Mouse (Mus musculus) G1E (cell line): Measurements from ENCODE around the gene Rpl36al. TPM values are rescaled to one million over a fixed set of nuclear protein-coding genes. Genes with fewer than 3 reads are reported as not detected.

Source experiments
- ATAC-seq: 2 replicates; pipeline ENCODE4 v1.8.0; 2016; ENCODE audit warnings: mild to moderate bottlenecking; ENCODE audit not compliant: insufficient number of reproducible peaks, poor library complexity, low FRiP score, severe bottlenecking; ENCODE audit errors: extremely low read depth
- DNase-seq: peaks from one replicate; pipeline ENCODE4 v3.0.0; 2012; ENCODE audit warnings: low spot score
- H3K27me3 ChIP-seq: 2 replicates; pipeline ENCODE4 v1.6.1; 2012; ENCODE audit warnings: mild to moderate bottlenecking, low read length, inconsistent platforms; ENCODE audit not compliant: insufficient read depth
- H3K36me3 ChIP-seq: replicated peaks from 2 replicates; pipeline ENCODE3; 2012; ENCODE audit warnings: mild to moderate bottlenecking, inconsistent platforms
- H3K4me1 ChIP-seq: 2 replicates; pipeline ENCODE4 v1.6.1; 2012; ENCODE audit warnings: low read depth, low read length, inconsistent platforms, mixed read lengths; ENCODE audit not compliant: insufficient read depth
- H3K4me3 ChIP-seq: 2 replicates; pipeline ENCODE4 v1.5.1; 2012; ENCODE audit warnings: low read depth, mild to moderate bottlenecking, inconsistent platforms, low read length, moderate library complexity, mixed read lengths
- H3K9me3 ChIP-seq: replicated peaks from 2 replicates; pipeline ENCODE4 v1.6.1; 2012; ENCODE audit warnings: inconsistent platforms
- CTCF ChIP-seq: IDR thresholded peaks from 2 replicates; pipeline ENCODE4 v1.5.1; 2012; ENCODE audit warnings: low read depth, low read length, inconsistent platforms, mixed read lengths
- GATA1 ChIP-seq: IDR thresholded peaks from 2 replicates; pipeline ENCODE4 v1.6.1; 2012; ENCODE audit warnings: borderline replicate concordance, low read length, inconsistent platforms, mixed read lengths
- GATA2 ChIP-seq: IDR thresholded peaks from 2 replicates; pipeline ENCODE4 v1.6.1; 2012; ENCODE audit warnings: low read depth, low read length, inconsistent platforms, borderline replicate concordance
- POLR2AphosphoS5 ChIP-seq: IDR thresholded peaks from 2 replicates; pipeline ENCODE4 v1.6.1; 2012; ENCODE audit warnings: low read depth, low read length, inconsistent platforms; ENCODE audit not compliant: insufficient replicate concordance
- TAL1 ChIP-seq: conservative IDR thresholded peaks from 2 replicates; pipeline ENCODE4 v1.6.1; 2012; ENCODE audit warnings: low read depth, low read length, inconsistent platforms, mixed read lengths
- polyA plus RNA-seq: library from polyadenylated mRNA; stranded (reverse); fragments of >175 nt; gene quantifications from 2 replicates; pipeline ENCODE4 v1.2.3, GENCODE M21; 2012
- total RNA-seq, 2 experiments: library from RNA; stranded (forward) in 1 of 2; stranded (reverse) in 1 of 2; fragments of 200-1000 nt in 1 of 2; fragments of >200 nt in 1 of 2; fragmentation: Nextera tagmentation in 1 of 2; gene quantifications; 2 replicates each; pipeline ENCODE4 v1.2.3; 2014 to 2017

Gene Rpl36al
- total RNA-seq (2014; fragmentation: Nextera tagmentation) (229 and 258 TPM in 2 replicates), total RNA-seq (2017) (1,699 and 1,905 TPM in 2 replicates), polyA plus RNA-seq (83.2 and 113 TPM in 2 replicates)

GRCm38 (mm10) chr12:69183583-69184308 lies at the start of gene Rpl36al, which contains the start of gene Mgat2:
TSS of gene Rpl36al (minus strand) at chr12:69184083.
TSS of gene Mgat2 (plus strand) at chr12:69184157.
- peak; percentile 85 for ATAC-seq
- peaks cover 54% of the 10 kb centered on the region for H3K4me1 ChIP-seq
- peak; percentile 99 for DNase-seq
- no peaks in the 10 kb centered on the region for H3K27me3 ChIP-seq
- TF ChIP-seq TAL1, result no peak
- TF ChIP-seq POLR2AphosphoS5, result 0 out of 2 replicates have a peak, but pooled peaks have one; percentile 27
- H3K36me3 ChIP-seq, result peaks cover 63% of the 10 kb centered on the region
- H3K9me3 ChIP-seq, result no peaks in the 10 kb centered on the region
- H3K4me3 ChIP-seq, result peak within 1 kb of the TSS; percentile 90

DNA sequence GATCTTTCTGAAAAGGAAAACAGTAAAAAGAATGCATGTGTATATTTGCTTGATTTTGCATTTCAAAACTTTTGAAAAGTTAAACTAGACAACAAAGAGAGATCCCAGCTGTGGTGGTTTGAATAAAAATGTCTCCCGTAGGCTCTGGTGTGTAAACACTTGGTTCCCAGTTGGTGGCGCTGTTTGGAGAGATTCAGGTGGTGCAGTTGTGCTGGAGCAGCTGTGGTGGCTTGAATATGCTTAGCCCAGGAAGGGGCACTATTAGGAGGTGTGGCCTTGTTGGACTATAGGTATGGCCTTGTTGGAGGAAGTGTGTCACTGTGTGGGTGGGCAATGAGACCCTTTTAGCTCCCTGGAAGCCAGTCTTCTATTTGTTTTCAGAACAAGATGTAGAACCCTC lies 45.4 kb upstream of the Rpl36al start:
- no peak for ATAC-seq
- DNase-seq, result no peak
- Histone ChIP-seq H3K4me3 (no peak overlapping the region), H3K9me3 (no peaks in the 10 kb centered on the region), H3K4me1 (peaks cover 28% of the 10 kb centered on the region), H3K36me3 (peaks cover 20% of the 10 kb centered on the region), H3K27me3 (no peaks in the 10 kb centered on the region)
- TF ChIP-seq TAL1 (no peak), CTCF (0 out of 2 replicates have a peak, but pooled peaks have one; percentile 29)

- DNase-seq, result peak; percentile 92
- no peaks in the 10 kb centered on the region for H3K27me3 ChIP-seq
- peaks cover 33% of the 10 kb centered on the region for H3K36me3 ChIP-seq
- TF ChIP-seq GATA2 (no peak), POLR2AphosphoS5 (no peak), CTCF (no peak), TAL1 (no peak), GATA1 (no peak)
- H3K9me3 ChIP-seq, result no peaks in the 10 kb centered on the region
- peaks cover 28% of the 10 kb centered on the region for H3K4me1 ChIP-seq
- ATAC-seq, result peak; percentile 89
- H3K4me3 ChIP-seq, result peak within 1 kb of the TSS; percentile 74
Measured at GRCm38 (mm10) chr12:69227776-69228466, 44.0 kb upstream of the Rpl36al start, which contains the start of gene Pole2. TSS of gene Pole2 (minus strand) at chr12:69228195.

- DNase-seq (no peak), ATAC-seq (no peak)
- Histone ChIP-seq H3K27me3 (no peaks in the 10 kb centered on the region), H3K9me3 (no peaks in the 10 kb centered on the region), H3K36me3 (peaks cover 94% of the 10 kb centered on the region), H3K4me1 (peaks cover 16% of the 10 kb centered on the region), H3K4me3 (no peak overlapping the region)
- no peak for TF ChIP-seq TAL1
- TF ChIP-seq POLR2AphosphoS5, result no peak
- no peak for TF ChIP-seq GATA1
- no peak for TF ChIP-seq CTCF
- TF ChIP-seq GATA2, result no peak
Measured at GRCm38 (mm10) chr12:69220613-69221277, 36.9 kb upstream of the Rpl36al start.

DNA sequence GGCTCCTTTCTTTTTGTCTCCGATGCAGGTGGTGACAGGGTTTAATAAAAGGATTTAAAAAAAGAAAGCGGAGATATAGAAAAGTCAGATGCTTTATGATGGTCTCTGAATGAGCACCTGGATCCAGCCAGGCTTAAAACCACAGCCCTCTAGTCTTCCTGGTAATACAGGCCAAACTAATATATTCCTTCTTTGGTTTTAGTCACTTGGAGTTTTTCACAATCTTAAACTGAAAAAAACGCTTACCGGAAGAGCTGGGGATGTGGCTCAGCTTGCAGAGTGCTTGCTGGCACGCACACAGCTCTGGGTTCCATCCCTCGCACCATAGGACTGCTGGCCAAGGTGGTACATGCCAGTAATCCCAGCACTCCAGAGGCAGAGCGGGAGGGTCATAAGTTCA lies 32.7 kb upstream of the Rpl36al start:
- ATAC-seq (no peak), DNase-seq (no peak)
- H3K9me3 ChIP-seq, result no peaks in the 10 kb centered on the region
- no peak overlapping the region for H3K4me3 ChIP-seq
- peaks cover 96% of the 10 kb centered on the region for H3K36me3 ChIP-seq
- no peak for TF ChIP-seq GATA1
- TF ChIP-seq TAL1, result no peak
- TF ChIP-seq POLR2AphosphoS5, result no peak
- no peak for TF ChIP-seq GATA2
- TF ChIP-seq CTCF, result no peak
- peaks cover 12% of the 10 kb centered on the region for H3K4me1 ChIP-seq
- H3K27me3 ChIP-seq, result no peaks in the 10 kb centered on the region

DNA sequence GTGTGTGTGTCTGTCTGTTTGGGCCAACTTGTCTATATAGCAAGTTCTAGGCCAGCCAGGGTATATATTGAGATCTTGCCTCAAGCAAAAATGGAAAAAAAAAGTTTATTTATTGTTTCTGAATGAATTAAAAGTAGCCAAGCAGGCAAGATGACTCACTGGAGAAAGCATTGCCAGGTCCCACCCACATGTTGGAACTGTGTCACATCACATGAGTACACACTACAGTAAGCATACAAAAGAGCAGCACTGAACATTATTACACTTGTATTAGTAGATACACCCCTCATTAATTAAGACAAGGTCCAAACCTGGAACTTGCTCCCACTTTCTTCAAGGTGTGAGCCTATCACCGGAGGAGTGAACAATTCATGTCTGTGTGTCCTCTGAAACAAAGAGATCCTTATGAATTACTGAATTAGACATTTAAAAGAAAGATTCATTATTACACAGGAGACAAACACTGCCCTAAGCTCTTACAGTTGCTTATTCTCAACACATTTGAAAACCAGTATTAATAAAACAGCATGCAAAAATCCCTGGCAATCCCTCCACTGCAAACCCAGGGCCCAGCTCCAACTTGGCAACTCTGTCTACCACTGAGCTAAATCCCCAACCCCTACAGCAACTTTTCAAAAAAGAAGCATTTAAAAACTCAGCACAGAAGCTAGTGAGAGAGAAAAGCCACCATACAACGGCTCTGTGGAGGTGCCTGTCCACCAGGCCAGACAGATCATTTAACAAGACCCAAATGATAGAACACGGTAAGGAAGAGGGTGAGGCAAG lies 31.3 kb upstream of the Rpl36al start:
- TF ChIP-seq CTCF (no peak), GATA2 (no peak), TAL1 (no peak), POLR2AphosphoS5 (no peak), GATA1 (no peak)
- ATAC-seq, result no peak
- peaks cover 97% of the 10 kb centered on the region for H3K36me3 ChIP-seq
- DNase-seq, result no peak
- H3K4me1 ChIP-seq, result peaks cover 15% of the 10 kb centered on the region
- H3K27me3 ChIP-seq, result no peaks in the 10 kb centered on the region
- no peaks in the 10 kb centered on the region for H3K9me3 ChIP-seq
- H3K4me3 ChIP-seq, result no peak overlapping the region
